Mouse (Mus musculus): ENCODE data around the gene Csrnp1. TPM values are rescaled to one million over a fixed set of nuclear protein-coding genes. Genes with fewer than 3 reads are reported as not detected.
"Not testable (repeated sequence)": the region's sequence is repeated elsewhere in the genome, so short reads cannot be mapped to it uniquely, and the experiment has no call there.

The Csrnp1 gene
- polyA plus RNA-seq, 1 experiment: not detected

DNA sequence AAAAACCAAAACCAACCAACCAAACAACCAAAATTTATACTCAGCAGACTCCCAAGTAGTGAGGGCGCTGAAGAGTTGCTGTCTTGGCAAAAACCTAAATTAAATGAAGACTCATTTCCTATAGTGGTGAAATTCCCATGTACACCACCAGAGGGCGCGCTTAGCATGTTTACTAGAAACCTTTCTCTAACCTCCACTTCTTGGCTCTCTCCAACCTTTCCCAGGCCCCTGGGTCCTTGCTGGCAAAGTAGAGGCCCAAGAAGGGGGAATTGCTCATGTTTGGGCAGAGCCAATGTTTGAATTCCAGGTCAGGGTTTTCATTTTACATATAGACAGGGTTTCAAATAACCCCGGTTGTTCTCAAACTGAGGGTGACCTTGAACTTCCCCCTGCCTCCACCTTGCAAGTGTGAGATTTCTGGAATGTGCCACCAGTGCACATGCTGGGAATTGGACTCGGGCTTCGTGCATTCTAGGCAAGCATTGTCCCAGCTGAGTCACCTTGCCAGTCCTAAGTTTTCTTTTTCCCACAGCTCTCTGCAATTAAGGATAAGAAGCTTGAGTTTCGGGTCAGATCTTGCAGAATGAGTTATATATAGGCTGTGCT, 35.9 kb upstream of the Csrnp1 start:
- Histone ChIP-seq H3K4me3 (ENCODE audit: insufficient read depth, low read depth, low read length) (no peak overlapping the region), H3K27ac (ENCODE audit: insufficient read depth, low read depth, low read length) (0 out of 2 replicates have a peak overlapping the region, but pooled peaks have one; percentile 25), H3K4me1 (ENCODE audit: control insufficient read depth, insufficient read depth, low read length) (peaks cover 4% of the 10 kb centered on the region; the same call in 1 of the 2 replicates)
- no peak for TF ChIP-seq POLR2A (IDR thresholded peaks at IDR 0.05; ENCODE audit: insufficient read depth, low read depth, low read length)
- TF ChIP-seq CTCF (IDR thresholded peaks at IDR 0.05; ENCODE audit: insufficient read depth, low read depth, low read length): no peak
- 28% methylated on average over 7 of the region's 7 CpGs for WGBS

GRCm38 (mm10) chr9:120016956-120017355, 32.5 kb upstream of the Csrnp1 start:
- no peak for TF ChIP-seq CTCF (IDR thresholded peaks at IDR 0.05; ENCODE audit: insufficient read depth, low read depth, low read length)
- TF ChIP-seq POLR2A (IDR thresholded peaks at IDR 0.05; ENCODE audit: insufficient read depth, low read depth, low read length): no peak
- H3K4me3 ChIP-seq (ENCODE audit: insufficient read depth, low read depth, low read length): no peak overlapping the region
- H3K27ac ChIP-seq (ENCODE audit: insufficient read depth, low read depth, low read length): no peak overlapping the region
- H3K4me1 ChIP-seq (ENCODE audit: control insufficient read depth, insufficient read depth, low read length): peaks cover 6% of the 10 kb centered on the region; the same call in 1 of the 2 replicates
- 78% methylated on average over 10 of the region's 10 CpGs for WGBS

DNA sequence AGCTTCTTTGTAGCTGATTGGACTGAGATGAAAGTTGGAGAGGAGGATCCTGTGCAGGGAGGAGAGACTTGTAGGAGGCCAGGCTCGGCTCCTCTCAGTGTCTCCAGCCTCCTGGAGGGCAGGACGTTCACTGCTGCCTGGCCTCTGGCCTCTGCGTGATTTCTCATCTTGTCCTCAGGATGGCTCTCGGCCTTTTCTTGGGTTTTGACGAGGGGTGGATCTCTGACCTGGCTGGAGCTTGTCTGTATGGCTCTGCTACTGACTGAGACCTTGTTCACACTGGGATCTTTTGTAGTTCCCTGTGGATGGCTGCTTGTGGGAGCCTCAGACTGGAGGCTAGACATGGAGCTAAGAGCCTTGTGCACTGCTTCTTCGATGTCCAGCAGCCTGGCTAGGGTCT, 30.4 kb upstream of the Csrnp1 start:
- Histone ChIP-seq H3K4me3 (ENCODE audit: insufficient read depth, low read depth, low read length) (no peak overlapping the region), H3K27ac (ENCODE audit: insufficient read depth, low read depth, low read length) (no peak overlapping the region), H3K4me1 (ENCODE audit: control insufficient read depth, insufficient read depth, low read length) (peaks cover 8% of the 10 kb centered on the region)
- WGBS: 86% methylated on average over 6 of the region's 6 CpGs
- TF ChIP-seq POLR2A (IDR thresholded peaks at IDR 0.05; ENCODE audit: insufficient read depth, low read depth, low read length): no peak
- TF ChIP-seq CTCF (IDR thresholded peaks at IDR 0.05; ENCODE audit: insufficient read depth, low read depth, low read length): no peak

- no peak for TF ChIP-seq POLR2A (IDR thresholded peaks at IDR 0.05; ENCODE audit: insufficient read depth, low read depth, low read length)
- TF ChIP-seq CTCF (IDR thresholded peaks at IDR 0.05; ENCODE audit: insufficient read depth, low read depth, low read length): no peak
- Histone ChIP-seq H3K4me3 (ENCODE audit: insufficient read depth, low read depth, low read length) (no peak overlapping the region), H3K4me1 (ENCODE audit: control insufficient read depth, insufficient read depth, low read length) (peaks cover 8% of the 10 kb centered on the region), H3K27ac (ENCODE audit: insufficient read depth, low read depth, low read length) (no peak overlapping the region)
- 69% methylated on average over 11 of the region's 11 CpGs for WGBS
Observed at GRCm38 (mm10) chr9:120013251-120013820, 28.9 kb upstream of the Csrnp1 start.

GRCm38 (mm10) chr9:120012781-120013180, 28.3 kb upstream of the Csrnp1 start:
- WGBS: 86% methylated on average over 5 of the region's 5 CpGs
- no peak for TF ChIP-seq CTCF (IDR thresholded peaks at IDR 0.05; ENCODE audit: insufficient read depth, low read depth, low read length)
- TF ChIP-seq POLR2A (IDR thresholded peaks at IDR 0.05; ENCODE audit: insufficient read depth, low read depth, low read length): no peak
- peaks cover 8% of the 10 kb centered on the region for H3K4me1 ChIP-seq (ENCODE audit: control insufficient read depth, insufficient read depth, low read length)
- no peak overlapping the region for H3K27ac ChIP-seq (ENCODE audit: insufficient read depth, low read depth, low read length)
- no peak overlapping the region for H3K4me3 ChIP-seq (ENCODE audit: insufficient read depth, low read depth, low read length)

DNA sequence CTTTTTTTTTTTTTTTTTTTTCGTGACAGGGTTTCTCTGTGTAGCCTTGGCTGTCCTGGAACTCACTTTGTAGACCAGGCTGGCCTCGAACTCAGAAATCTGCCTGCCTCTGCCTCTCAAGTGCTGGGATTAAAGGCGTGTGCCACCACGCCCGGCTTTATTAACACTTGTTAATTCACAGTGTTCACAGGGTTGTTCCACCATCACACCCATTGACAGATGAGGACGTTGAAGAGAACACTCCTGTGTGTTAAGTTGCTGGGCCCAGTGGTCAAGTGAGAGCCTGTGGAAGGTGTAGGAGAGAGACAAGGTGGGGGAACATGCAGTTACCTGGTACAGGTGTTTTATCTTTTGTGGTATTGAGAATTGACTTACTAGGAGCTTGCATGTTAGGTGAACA, 27.7 kb upstream of the Csrnp1 start:
- not testable (repeated sequence) for H3K4me1 ChIP-seq (ENCODE audit: control insufficient read depth, insufficient read depth, low read length); H3K4me3 ChIP-seq (ENCODE audit: insufficient read depth, low read depth, low read length); H3K27ac ChIP-seq (ENCODE audit: insufficient read depth, low read depth, low read length)
- 74% methylated on average over 6 of the region's 6 CpGs for WGBS

DNA sequence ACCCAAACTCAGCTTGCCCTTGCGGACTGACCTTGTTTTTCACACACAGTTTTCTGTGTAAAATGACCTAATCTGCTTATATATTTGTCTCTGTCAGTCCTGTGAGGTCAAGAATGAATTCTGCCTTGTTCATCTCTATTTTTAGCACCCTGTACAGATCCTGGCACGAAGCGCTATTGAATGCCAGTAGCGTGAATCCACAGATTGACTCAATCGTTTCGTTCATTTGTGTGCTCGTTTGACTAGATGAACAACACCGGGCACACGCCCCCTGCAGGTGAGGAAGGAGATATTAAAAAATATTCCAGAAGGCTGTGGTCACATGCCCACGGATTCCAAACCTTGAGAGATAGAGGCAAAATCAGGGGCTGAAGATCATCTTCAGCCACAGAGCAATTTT, 27.1 kb upstream of the Csrnp1 start:
- TF ChIP-seq CTCF (IDR thresholded peaks at IDR 0.05; ENCODE audit: insufficient read depth, low read depth, low read length) (no peak), POLR2A (IDR thresholded peaks at IDR 0.05; ENCODE audit: insufficient read depth, low read depth, low read length) (no peak)
- WGBS: 0% methylated on average over 10 of the region's 10 CpGs
- peak overlapping the region; percentile 77 for H3K27ac ChIP-seq (ENCODE audit: insufficient read depth, low read depth, low read length)
- peaks cover 8% of the 10 kb centered on the region for H3K4me1 ChIP-seq (ENCODE audit: control insufficient read depth, insufficient read depth, low read length)
- H3K4me3 ChIP-seq (ENCODE audit: insufficient read depth, low read depth, low read length): peak overlapping the region; percentile 60

DNA sequence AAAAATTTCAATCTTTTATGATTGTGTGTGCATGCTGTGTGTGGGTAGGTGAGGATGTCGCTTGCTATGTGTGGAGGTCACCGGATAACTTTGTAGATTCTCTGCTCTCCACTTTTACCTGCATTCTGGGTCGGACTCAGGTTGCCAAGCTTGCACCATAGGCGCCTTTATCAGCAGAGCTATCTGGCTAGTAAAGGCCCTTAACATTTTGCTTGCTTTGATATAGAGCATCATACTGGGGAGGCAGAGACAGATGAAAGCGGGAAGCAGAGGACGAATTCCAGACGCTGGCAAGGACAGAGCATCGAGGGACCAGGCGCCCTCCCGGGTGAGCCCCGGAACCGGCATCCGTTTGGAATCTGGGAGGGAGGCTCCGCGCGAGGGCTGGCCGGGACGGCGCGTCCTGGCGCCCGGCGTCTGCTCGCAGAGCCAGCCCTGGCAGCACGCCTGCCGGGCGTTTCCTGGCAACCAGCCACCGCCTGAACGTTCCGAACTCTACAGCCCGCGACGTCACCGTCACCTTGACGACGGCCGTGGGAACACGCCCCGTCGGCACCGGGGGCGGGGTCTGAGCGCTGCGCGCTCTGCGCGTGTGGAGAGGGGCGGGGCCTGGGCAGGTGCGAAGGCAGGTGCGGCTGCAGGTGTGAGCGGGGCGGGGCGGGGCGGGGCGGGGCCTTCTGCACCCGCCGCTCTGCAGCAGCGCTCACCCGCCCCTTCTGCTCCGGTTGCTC, 26.5 kb upstream of the Csrnp1 start:
- peaks cover 8% of the 10 kb centered on the region for H3K4me1 ChIP-seq (ENCODE audit: control insufficient read depth, insufficient read depth, low read length)
- H3K4me3 ChIP-seq (ENCODE audit: insufficient read depth, low read depth, low read length): peak overlapping the region; percentile 60
- peak; percentile 85 for TF ChIP-seq POLR2A (IDR thresholded peaks at IDR 0.05; ENCODE audit: insufficient read depth, low read depth, low read length)
- no peak for TF ChIP-seq CTCF (IDR thresholded peaks at IDR 0.05; ENCODE audit: insufficient read depth, low read depth, low read length)
- WGBS: 1% methylated on average over 56 of the region's 60 CpGs
- H3K27ac ChIP-seq (ENCODE audit: insufficient read depth, low read depth, low read length): peak overlapping the region; percentile 94

- H3K4me1 ChIP-seq (ENCODE audit: control insufficient read depth, insufficient read depth, low read length): peaks cover 8% of the 10 kb centered on the region
- no peak overlapping the region for H3K4me3 ChIP-seq (ENCODE audit: insufficient read depth, low read depth, low read length)
- WGBS: 100% methylated on average over 3 of the region's 3 CpGs
- H3K27ac ChIP-seq (ENCODE audit: insufficient read depth, low read depth, low read length): no peak overlapping the region
- no peak for TF ChIP-seq CTCF (IDR thresholded peaks at IDR 0.05; ENCODE audit: insufficient read depth, low read depth, low read length)
- no peak for TF ChIP-seq POLR2A (IDR thresholded peaks at IDR 0.05; ENCODE audit: insufficient read depth, low read depth, low read length)
Observed at GRCm38 (mm10) chr9:120009871-120010270, 25.4 kb upstream of the Csrnp1 start.
